Mouse (Mus musculus) neural tube, embryonic 15.5 days (tissue): ENCODE results near the gene Tcap. TPM values are rescaled to one million over a fixed set of nuclear protein-coding genes. Genes with fewer than 3 reads are reported as not detected.

ENCODE experiments used
- ATAC-seq: fragments of 200-750 bp; cut with Nextera tagmentation; 2 replicates; pipeline ENCODE4 v1.8.0; 2017; ENCODE audit warnings: mild to moderate bottlenecking, moderate TSS enrichment, moderate library complexity; ENCODE audit not compliant: low FRiP score
- H3K27ac ChIP-seq: fragments of 300-500 bp; sonication (generic); replicated peaks from 2 replicates; pipeline ENCODE4 v1.5.1; 2015; ENCODE audit warnings: mild to moderate bottlenecking, inconsistent platforms
- H3K27me3 ChIP-seq: fragments of 300-500 bp; sonication (generic); replicated peaks from 2 replicates; pipeline ENCODE4 v1.6.1; 2015; ENCODE audit warnings: inconsistent platforms
- H3K36me3 ChIP-seq: fragments of 300-500 bp; sonication (generic); 2 replicates; pipeline ENCODE4 v1.6.1; 2015; ENCODE audit warnings: inconsistent platforms
- H3K4me1 ChIP-seq: fragments of 300-500 bp; sonication (generic); 2 replicates; pipeline ENCODE4 v1.6.1; 2015; ENCODE audit warnings: inconsistent platforms
- H3K4me2 ChIP-seq: fragments of 300-500 bp; sonication (generic); 2 replicates; pipeline ENCODE4 v1.6.1; 2015; ENCODE audit warnings: inconsistent platforms, mild to moderate bottlenecking, moderate library complexity
- H3K4me3 ChIP-seq: fragments of 300-500 bp; sonication (generic); replicated peaks from 2 replicates; pipeline ENCODE4 v1.5.1; 2015; ENCODE audit warnings: mild to moderate bottlenecking, inconsistent platforms
- H3K9ac ChIP-seq: fragments of 300-500 bp; sonication (generic); replicated peaks from 2 replicates; pipeline ENCODE4 v1.6.1; 2015; ENCODE audit warnings: mild to moderate bottlenecking, inconsistent platforms
- H3K9me3 ChIP-seq: fragments of 300-500 bp; sonication (generic); replicated peaks from 2 replicates; pipeline ENCODE4 v1.6.1; 2016; ENCODE audit warnings: inconsistent platforms
- WGBS: fragments of 180-500 bp; shearing (Covaris S2); methylation state at CpG from one replicate; pipeline ENCODE4 v1.1.7; 2015; ENCODE audit warnings: mixed read lengths; 5-methylcytosine and 5-hydroxymethylcytosine counted together
- polyA plus RNA-seq: library from polyadenylated mRNA; unstranded; fragments of >200 nt; fragmentation: Nextera tagmentation; extraction: Ambion mirVana; gene quantifications from 2 replicates; pipeline ENCODE4 v1.2.1, GENCODE M21; 2015

The Tcap gene
- polyA plus RNA-seq, 1 experiment from 2014 or later, result 1.7 TPM

- Histone ChIP-seq H3K9ac (no peak overlapping the region), H3K27ac (no peak overlapping the region), H3K36me3 (peaks cover 7% of the 10 kb centered on the region), H3K27me3 (peaks cover 48% of the 10 kb centered on the region), H3K4me3 (no peak overlapping the region), H3K9me3 (no peaks in the 10 kb centered on the region), H3K4me2 (no peak overlapping the region), H3K4me1 (peaks cover 9% of the 10 kb centered on the region; the same call in 1 of the 2 replicates)
- no peak for ATAC-seq
- WGBS, result 66% methylated on average over 8 of the region's 8 CpGs
Measured at GRCm38 (mm10) chr11:98384721-98385637, 1.4 kb downstream of the Tcap start.

DNA sequence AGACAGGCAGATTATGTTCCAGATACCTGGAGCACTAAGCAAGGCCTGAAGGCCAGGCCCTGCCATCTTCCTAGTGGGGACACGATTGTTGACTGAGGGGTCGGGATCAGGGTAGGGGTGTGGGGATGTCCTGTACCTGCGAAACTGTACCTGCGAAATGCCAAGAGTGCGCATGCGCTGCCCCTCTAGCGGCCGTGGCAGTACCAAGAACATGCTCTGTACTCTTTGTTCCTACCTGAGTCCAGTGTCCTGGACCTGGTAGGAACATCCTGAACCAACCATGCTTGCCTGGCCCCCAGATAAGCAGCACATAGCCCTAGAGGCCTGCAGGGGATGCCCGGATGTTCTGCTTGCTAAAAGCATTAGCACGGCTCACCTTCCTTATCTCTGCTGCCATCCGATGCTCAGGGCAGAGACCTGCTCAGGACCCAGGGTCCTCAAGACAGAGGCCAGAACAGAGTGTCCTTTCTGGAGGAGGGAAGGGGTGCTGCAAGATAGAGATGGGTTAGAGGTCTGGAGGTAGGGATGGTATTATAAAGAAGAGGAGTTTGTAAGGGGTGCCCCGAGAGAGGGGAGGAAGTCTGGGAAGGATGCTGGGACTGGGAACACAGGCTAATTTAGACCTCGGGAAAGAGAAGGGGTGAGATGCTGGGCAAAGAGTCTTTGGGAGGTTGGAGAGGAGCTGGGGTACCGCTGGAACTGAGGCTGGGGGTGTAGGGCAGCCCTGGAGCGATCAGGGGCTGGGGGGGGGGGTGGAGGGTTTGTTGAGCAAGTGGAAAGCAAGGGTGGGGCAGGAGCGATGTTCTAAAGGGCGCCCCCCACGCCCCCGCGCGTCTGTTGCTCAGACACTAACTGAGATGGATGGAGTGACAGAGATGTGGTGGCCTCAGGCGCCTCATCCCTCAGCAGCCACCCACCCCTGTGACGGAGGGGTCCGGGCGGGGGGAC is 2.3 kb downstream of the Tcap start, which contains the start of gene Pnmt:
TSS of gene Pnmt (plus strand) at position 813 of the 948 bp plus-strand sequence.
- Histone ChIP-seq H3K4me1 (peaks cover 9% of the 10 kb centered on the region; the same call in 1 of the 2 replicates), H3K27me3 (peaks cover 57% of the 10 kb centered on the region), H3K9ac (no peak within 1 kb of the TSS; the same call in 1 of the 2 replicates), H3K9me3 (no peaks in the 10 kb centered on the region), H3K4me2 (peak within 1 kb of the TSS; percentile 35), H3K4me3 (no peak within 1 kb of the TSS), H3K27ac (no peak within 1 kb of the TSS), H3K36me3 (no peaks in the 10 kb centered on the region)
- ATAC-seq, result no peak
- WGBS, result 61% methylated on average over 25 of the region's 25 CpGs

GRCm38 (mm10) chr11:98386596-98386995 is 3.0 kb downstream of the Tcap start:
- Histone ChIP-seq H3K27ac (no peak overlapping the region), H3K4me2 (peak overlapping the region; percentile 35), H3K36me3 (no peaks in the 10 kb centered on the region), H3K4me1 (peaks cover 9% of the 10 kb centered on the region; the same call in 1 of the 2 replicates), H3K27me3 (peaks cover 62% of the 10 kb centered on the region), H3K9ac (no peak overlapping the region; the same call in 1 of the 2 replicates), H3K4me3 (no peak overlapping the region), H3K9me3 (no peaks in the 10 kb centered on the region)
- ATAC-seq, result no peak
- 18% methylated on average over 24 of the region's 24 CpGs for WGBS

DNA sequence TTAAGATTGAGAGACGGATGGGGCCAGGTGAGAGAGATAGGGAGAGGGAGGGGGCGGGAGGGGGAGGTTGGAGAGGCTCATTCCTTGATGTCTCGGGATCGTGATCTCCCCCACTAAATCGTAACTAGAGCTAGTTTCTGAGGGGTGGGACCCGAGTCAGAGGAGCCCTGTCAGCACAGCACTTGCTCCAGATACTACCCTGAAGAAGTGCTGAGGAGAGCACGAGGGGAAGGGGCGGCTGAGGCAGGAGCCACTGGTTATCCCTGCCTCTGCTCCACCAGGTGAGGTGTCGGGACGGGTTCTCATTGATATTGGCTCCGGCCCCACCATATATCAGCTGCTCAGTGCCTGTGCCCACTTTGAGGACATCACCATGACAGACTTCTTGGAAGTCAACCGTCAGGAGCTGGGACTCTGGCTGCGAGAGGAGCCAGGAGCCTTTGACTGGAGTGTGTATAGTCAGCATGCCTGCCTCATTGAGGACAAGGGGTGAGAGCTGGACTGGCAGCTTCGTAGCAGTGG is 3.5 kb downstream of the Tcap start:
- no peak overlapping the region for H3K27ac ChIP-seq
- ATAC-seq, result no peak
- H3K4me3 ChIP-seq, result no peak overlapping the region
- H3K4me2 ChIP-seq, result peak overlapping the region; percentile 35; the same call in 1 of the 2 replicates
- H3K27me3 ChIP-seq, result peaks cover 67% of the 10 kb centered on the region
- WGBS, result 58% methylated on average over 14 of the region's 14 CpGs
- no peak overlapping the region; the same call in 1 of the 2 replicates for H3K9ac ChIP-seq
- H3K4me1 ChIP-seq, result peaks cover 9% of the 10 kb centered on the region; the same call in 1 of the 2 replicates
- H3K36me3 ChIP-seq, result no peaks in the 10 kb centered on the region
- no peaks in the 10 kb centered on the region for H3K9me3 ChIP-seq

GRCm38 (mm10) chr11:98388282-98388681 is 4.7 kb downstream of the Tcap start:
- Histone ChIP-seq H3K4me3 (no peak overlapping the region), H3K4me1 (peaks cover 9% of the 10 kb centered on the region; the same call in 1 of the 2 replicates), H3K9me3 (no peaks in the 10 kb centered on the region), H3K36me3 (no peaks in the 10 kb centered on the region), H3K27ac (no peak overlapping the region), H3K9ac (no peak overlapping the region), H3K4me2 (no peak overlapping the region), H3K27me3 (peaks cover 71% of the 10 kb centered on the region)
- WGBS, result 87% methylated on average over 10 of the region's 10 CpGs
- ATAC-seq, result no peak

DNA sequence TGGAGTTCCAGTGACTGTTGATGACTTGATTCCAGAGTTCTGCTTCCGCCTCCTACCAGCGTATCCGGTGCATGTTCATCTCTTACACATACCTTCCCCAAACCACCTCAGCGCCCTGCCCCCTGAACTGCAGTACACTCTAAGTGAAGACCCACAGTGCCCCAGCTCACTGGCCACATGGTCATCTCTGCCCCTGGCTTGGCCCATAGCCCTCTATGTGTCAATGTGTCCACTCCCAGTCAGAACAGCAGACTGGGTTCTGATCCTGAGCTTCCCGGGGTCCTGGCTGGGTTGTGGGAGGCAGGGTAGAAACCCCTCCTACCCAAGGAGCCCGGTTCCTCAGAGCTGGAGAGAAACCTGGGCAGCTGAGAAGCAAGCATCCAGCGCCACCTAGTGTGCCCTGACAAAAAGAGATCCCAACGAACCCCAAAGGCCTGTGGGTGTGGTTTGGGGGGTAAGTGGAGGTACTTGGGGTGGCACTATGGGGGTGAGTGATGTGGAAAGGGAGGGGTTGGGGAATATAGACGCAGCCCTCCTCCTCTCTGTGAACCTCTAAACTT is 5.7 kb downstream of the Tcap start:
- ATAC-seq, result no peak
- H3K4me2 ChIP-seq, result no peak overlapping the region
- H3K4me3 ChIP-seq, result no peak overlapping the region
- H3K27ac ChIP-seq, result no peak overlapping the region
- peaks cover 13% of the 10 kb centered on the region; the same call in 1 of the 2 replicates for H3K4me1 ChIP-seq
- H3K9me3 ChIP-seq, result no peaks in the 10 kb centered on the region
- peaks cover 71% of the 10 kb centered on the region for H3K27me3 ChIP-seq
- 27% methylated on average over 9 of the region's 9 CpGs for WGBS
- no peak overlapping the region for H3K9ac ChIP-seq
- no peaks in the 10 kb centered on the region for H3K36me3 ChIP-seq

- peaks cover 64% of the 10 kb centered on the region for H3K27me3 ChIP-seq
- H3K9me3 ChIP-seq, result no peaks in the 10 kb centered on the region
- H3K36me3 ChIP-seq, result no peaks in the 10 kb centered on the region
- H3K4me1 ChIP-seq, result peaks cover 13% of the 10 kb centered on the region; the same call in 1 of the 2 replicates
- no peak overlapping the region for H3K27ac ChIP-seq
- H3K4me3 ChIP-seq, result no peak overlapping the region
- 79% methylated on average over 12 of the region's 12 CpGs for WGBS
- ATAC-seq, result no peak
- no peak overlapping the region for H3K4me2 ChIP-seq
- no peak overlapping the region for H3K9ac ChIP-seq
Measured at GRCm38 (mm10) chr11:98390141-98390540, 6.5 kb downstream of the Tcap start.

DNA sequence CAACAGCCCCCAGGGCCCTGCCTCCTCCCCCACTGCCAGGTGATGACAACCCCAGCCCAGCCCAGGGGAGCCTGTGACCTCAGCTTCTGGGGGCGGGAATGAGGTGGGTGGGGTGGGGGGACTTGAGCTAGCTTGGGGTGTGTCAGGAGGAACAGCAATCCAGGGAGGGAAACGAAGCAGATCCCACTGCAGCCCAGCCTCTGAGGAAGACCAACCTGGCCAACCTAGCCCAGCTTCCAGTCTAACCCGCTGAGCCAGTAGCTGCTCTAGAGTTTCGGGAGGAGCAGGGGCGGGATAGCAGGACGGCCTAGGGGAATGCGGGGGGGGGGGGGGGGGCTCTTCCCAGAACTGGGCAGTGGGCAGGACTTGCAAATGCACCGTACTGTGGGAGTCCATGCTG is 8.4 kb downstream of the Tcap start:
- H3K4me1 ChIP-seq, result 0 out of 2 replicates have a peak, but pooled peaks cover 7% of the 10 kb centered on the region
- no peaks in the 10 kb centered on the region for H3K9me3 ChIP-seq
- H3K9ac ChIP-seq, result no peak overlapping the region
- no peaks in the 10 kb centered on the region for H3K36me3 ChIP-seq
- no peak for ATAC-seq
- no peak overlapping the region for H3K4me3 ChIP-seq
- H3K27me3 ChIP-seq, result peaks cover 46% of the 10 kb centered on the region
- no peak overlapping the region for H3K27ac ChIP-seq
- no peak overlapping the region for H3K4me2 ChIP-seq
- 27% methylated on average over 8 of the region's 8 CpGs for WGBS

GRCm38 (mm10) chr11:98392645-98393044 is 9.0 kb downstream of the Tcap start:
- 69% methylated on average over 4 of the region's 4 CpGs for WGBS
- Histone ChIP-seq H3K27me3 (peaks cover 40% of the 10 kb centered on the region), H3K4me1 (0 out of 2 replicates have a peak, but pooled peaks cover 4% of the 10 kb centered on the region), H3K9me3 (no peaks in the 10 kb centered on the region), H3K4me3 (no peak overlapping the region), H3K36me3 (no peaks in the 10 kb centered on the region), H3K4me2 (no peak overlapping the region), H3K27ac (no peak overlapping the region), H3K9ac (no peak overlapping the region)
- ATAC-seq, result no peak

- H3K4me3 ChIP-seq, result no peak overlapping the region
- peaks cover 33% of the 10 kb centered on the region for H3K27me3 ChIP-seq
- no peak overlapping the region for H3K4me2 ChIP-seq
- 0 out of 2 replicates have a peak, but pooled peaks cover 3% of the 10 kb centered on the region for H3K4me1 ChIP-seq
- H3K9me3 ChIP-seq, result no peaks in the 10 kb centered on the region
- H3K27ac ChIP-seq, result no peak overlapping the region
- H3K36me3 ChIP-seq, result no peaks in the 10 kb centered on the region
- ATAC-seq, result no peak
- WGBS, result 82% methylated on average over 6 of the region's 6 CpGs
- no peak overlapping the region for H3K9ac ChIP-seq
Measured at GRCm38 (mm10) chr11:98393317-98393716, 9.7 kb downstream of the Tcap start.

DNA sequence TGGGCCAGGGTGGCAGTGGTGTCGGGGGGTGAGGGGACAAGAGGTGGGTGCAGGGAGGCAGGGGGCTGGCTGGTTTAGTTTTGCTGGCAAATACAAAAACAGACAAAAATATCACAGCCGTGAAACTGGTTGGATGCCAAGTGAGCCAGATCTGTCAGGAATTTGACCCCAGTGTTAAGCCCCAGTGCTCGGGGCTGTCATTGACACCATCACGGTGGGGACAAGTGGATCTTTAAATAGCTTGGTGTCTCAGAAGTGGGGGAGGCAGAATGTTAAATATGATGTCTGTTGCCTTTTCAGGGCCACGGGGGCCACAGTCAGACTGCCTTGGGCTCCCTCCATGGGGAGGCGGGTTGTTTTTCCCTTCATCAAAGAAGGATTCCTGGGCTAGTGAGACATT is 10.7 kb downstream of the Tcap start:
- ATAC-seq, result no peak
- no peak overlapping the region for H3K27ac ChIP-seq
- no peaks in the 10 kb centered on the region for H3K9me3 ChIP-seq
- no peak overlapping the region for H3K4me3 ChIP-seq
- 0 out of 2 replicates have a peak, but pooled peaks cover 3% of the 10 kb centered on the region for H3K4me1 ChIP-seq
- no peaks in the 10 kb centered on the region for H3K36me3 ChIP-seq
- no peak overlapping the region for H3K4me2 ChIP-seq
- H3K9ac ChIP-seq, result no peak overlapping the region
- 74% methylated on average over 6 of the region's 6 CpGs for WGBS
- peaks cover 24% of the 10 kb centered on the region for H3K27me3 ChIP-seq
